Mouse (Mus musculus): ENCODE data around the gene Ephb1. TPM values are rescaled to one million over a fixed set of nuclear protein-coding genes. Genes with fewer than 3 reads are reported as not detected.

Ephb1 gene
- polyA plus RNA-seq, 1 experiment from 2014 or later = 1.0 TPM

DNA sequence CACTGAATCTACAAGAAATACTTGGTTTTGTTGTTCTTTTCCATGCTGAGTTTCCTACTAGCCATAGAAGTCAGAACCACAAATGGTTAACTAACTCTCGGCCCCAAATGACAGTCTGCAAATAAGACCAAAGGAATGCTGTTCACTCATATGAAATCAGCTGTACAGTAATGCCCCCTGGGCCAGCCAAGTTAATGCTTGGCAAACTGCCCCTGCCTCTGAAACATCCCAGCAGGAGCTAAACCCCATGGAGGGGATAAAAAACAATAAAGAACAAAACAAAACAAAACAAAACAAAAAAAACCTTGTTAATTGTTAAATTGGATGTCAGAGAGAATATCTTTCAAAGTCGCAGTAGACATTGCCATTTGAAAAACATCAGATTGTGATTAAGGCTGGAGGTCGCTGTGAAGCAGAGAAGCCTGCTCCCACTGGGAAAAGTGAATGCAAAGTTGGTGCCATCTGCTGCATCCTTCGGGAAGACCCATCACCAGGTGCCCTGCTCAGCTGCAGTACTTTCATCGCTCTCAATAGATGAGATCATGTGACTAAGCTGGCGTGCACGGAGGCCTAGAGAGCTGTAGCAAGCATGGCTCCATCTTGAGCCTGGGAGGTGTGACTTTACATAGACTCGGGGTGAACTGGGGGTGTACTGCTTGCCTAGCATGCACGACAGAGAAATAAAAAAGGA lies 443.2 kb downstream of the Ephb1 start:
- TF ChIP-seq EP300 (optimal IDR thresholded peaks at IDR 0.05) = no peak
- no peak for TF ChIP-seq CTCF (IDR thresholded peaks at IDR 0.05; ENCODE audit: low read depth)
- Histone ChIP-seq H3K4me1 (replicated peaks; ENCODE audit: control insufficient read depth, insufficient read depth) (no peaks in the 10 kb centered on the region), H3K9ac (ENCODE audit: low read length) (no peak overlapping the region), H3K27me3 (ENCODE audit: control insufficient read depth, insufficient read depth, low read length) (no peaks in the 10 kb centered on the region), H3K36me3 (ENCODE audit: control insufficient read depth, insufficient read depth, low read length) (no peaks in the 10 kb centered on the region), H3K27ac (replicated peaks) (no peak overlapping the region), H3K4me2 (replicated peaks; ENCODE audit: low read depth) (no peak overlapping the region), H3K9me3 (ENCODE audit: control insufficient read depth, low read length) (no peaks in the 10 kb centered on the region), H3K4me3 (ENCODE audit: low read depth, low read length) (no peak overlapping the region)
- ATAC-seq (ENCODE audit: low FRiP score, low TSS enrichment) = no peak
- 51% methylated on average over 9 of the region's 9 CpGs for WGBS
- DNase-seq (ENCODE audit: low spot score) = no peak

DNA sequence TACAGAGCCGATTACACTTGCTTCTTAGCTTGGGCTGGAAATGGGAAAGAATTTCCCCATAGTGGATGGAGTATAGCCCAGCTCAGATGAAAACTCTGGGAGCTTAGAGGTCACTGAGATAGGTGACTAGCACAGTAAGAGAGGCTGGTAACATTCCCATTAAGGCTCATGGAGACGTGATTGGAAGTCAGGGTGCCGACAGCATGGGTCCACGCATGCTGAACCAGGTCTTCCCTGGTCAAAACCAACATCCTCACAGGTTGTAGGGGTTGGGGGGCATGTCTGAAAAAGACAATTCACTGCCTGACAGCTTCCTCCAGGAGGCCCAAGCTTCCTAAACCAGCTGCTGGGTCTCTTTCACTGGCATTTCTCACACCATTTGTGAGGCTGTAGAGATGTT lies 445.0 kb downstream of the Ephb1 start:
- no peaks in the 10 kb centered on the region for H3K4me1 ChIP-seq (replicated peaks; ENCODE audit: control insufficient read depth, insufficient read depth)
- no peaks in the 10 kb centered on the region for H3K36me3 ChIP-seq (ENCODE audit: control insufficient read depth, insufficient read depth, low read length)
- H3K9ac ChIP-seq (ENCODE audit: low read length) = no peak overlapping the region
- no peak overlapping the region for H3K4me3 ChIP-seq (ENCODE audit: low read depth, low read length)
- no peak overlapping the region for H3K27ac ChIP-seq (replicated peaks)
- no peaks in the 10 kb centered on the region for H3K27me3 ChIP-seq (ENCODE audit: control insufficient read depth, insufficient read depth, low read length)
- no peak for DNase-seq (ENCODE audit: low spot score)
- no peaks in the 10 kb centered on the region for H3K9me3 ChIP-seq (ENCODE audit: control insufficient read depth, low read length)
- no peak for ATAC-seq (ENCODE audit: low FRiP score, low TSS enrichment)
- TF ChIP-seq CTCF (IDR thresholded peaks at IDR 0.05; ENCODE audit: low read depth) = no peak
- no peak for TF ChIP-seq EP300 (optimal IDR thresholded peaks at IDR 0.05)
- H3K4me2 ChIP-seq (replicated peaks; ENCODE audit: low read depth) = no peak overlapping the region
- WGBS = 75% methylated on average over 4 of the region's 4 CpGs

DNA sequence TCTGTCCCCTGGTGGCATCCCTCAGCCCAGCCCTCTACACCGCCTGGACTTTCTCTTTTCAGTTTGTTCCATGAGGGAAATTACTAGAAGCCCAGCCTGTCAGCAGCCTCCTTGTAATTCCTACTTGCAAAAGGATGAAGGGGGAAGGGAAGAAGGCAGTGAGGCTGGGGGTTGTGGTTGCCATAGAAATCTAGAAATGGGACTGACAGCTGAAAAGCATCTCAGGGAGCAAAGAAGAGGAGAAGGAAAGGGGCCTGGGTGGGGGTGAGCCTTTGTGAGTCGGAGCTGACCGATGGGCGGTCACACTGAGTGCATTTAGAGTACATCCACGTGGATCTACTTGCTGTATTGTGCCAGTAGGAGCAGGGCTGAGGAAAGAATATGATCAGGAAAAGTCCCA lies 445.6 kb downstream of the Ephb1 start:
- ATAC-seq (ENCODE audit: low FRiP score, low TSS enrichment) (no peak), DNase-seq (ENCODE audit: low spot score) (no peak)
- Histone ChIP-seq H3K9me3 (ENCODE audit: control insufficient read depth, low read length) (no peaks in the 10 kb centered on the region), H3K4me3 (ENCODE audit: low read depth, low read length) (no peak overlapping the region), H3K27me3 (ENCODE audit: control insufficient read depth, insufficient read depth, low read length) (no peaks in the 10 kb centered on the region), H3K9ac (ENCODE audit: low read length) (no peak overlapping the region), H3K36me3 (ENCODE audit: control insufficient read depth, insufficient read depth, low read length) (no peaks in the 10 kb centered on the region), H3K4me2 (replicated peaks; ENCODE audit: low read depth) (no peak overlapping the region), H3K4me1 (replicated peaks; ENCODE audit: control insufficient read depth, insufficient read depth) (no peaks in the 10 kb centered on the region), H3K27ac (replicated peaks) (no peak overlapping the region)
- WGBS = 51% methylated on average over 5 of the region's 5 CpGs
- no peak for TF ChIP-seq CTCF (IDR thresholded peaks at IDR 0.05; ENCODE audit: low read depth)
- TF ChIP-seq EP300 (optimal IDR thresholded peaks at IDR 0.05) = no peak

DNA sequence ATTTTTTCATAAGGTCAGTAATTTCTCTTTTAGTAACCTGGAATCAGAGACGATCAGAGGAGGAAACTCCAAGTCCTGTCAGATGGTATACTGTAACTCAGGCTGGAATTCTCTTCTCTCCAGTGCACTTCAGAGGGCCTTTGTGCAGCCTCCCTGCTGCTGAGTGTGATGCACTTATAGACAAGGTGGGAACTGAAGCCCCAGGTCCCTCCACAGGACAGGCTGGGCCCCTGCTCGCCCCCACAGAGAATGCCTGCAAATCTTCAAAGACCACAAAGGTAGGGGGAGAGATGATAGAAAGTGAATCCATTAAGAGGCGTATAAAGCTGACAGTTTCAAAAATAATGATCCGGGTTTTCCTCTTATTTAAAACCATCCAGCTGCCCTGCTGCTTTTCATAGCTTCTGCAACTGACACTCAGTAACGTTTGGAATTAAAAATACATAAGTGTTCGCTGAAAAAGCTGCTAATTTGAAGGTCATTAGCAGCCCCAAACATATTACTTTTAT lies 446.7 kb downstream of the Ephb1 start:
- no peaks in the 10 kb centered on the region for H3K9me3 ChIP-seq (ENCODE audit: control insufficient read depth, low read length)
- no peak for ATAC-seq (ENCODE audit: low FRiP score, low TSS enrichment)
- H3K27me3 ChIP-seq (ENCODE audit: control insufficient read depth, insufficient read depth, low read length) = no peaks in the 10 kb centered on the region
- TF ChIP-seq CTCF (IDR thresholded peaks at IDR 0.05; ENCODE audit: low read depth) (no peak), EP300 (optimal IDR thresholded peaks at IDR 0.05) (no peak)
- H3K4me1 ChIP-seq (replicated peaks; ENCODE audit: control insufficient read depth, insufficient read depth) = no peaks in the 10 kb centered on the region
- H3K4me2 ChIP-seq (replicated peaks; ENCODE audit: low read depth) = no peak overlapping the region
- H3K36me3 ChIP-seq (ENCODE audit: control insufficient read depth, insufficient read depth, low read length) = no peaks in the 10 kb centered on the region
- H3K4me3 ChIP-seq (ENCODE audit: low read depth, low read length) = no peak overlapping the region
- H3K9ac ChIP-seq (ENCODE audit: low read length) = no peak overlapping the region
- 44% methylated on average over 6 of the region's 6 CpGs for WGBS
- H3K27ac ChIP-seq (replicated peaks) = no peak overlapping the region
- DNase-seq (ENCODE audit: low spot score) = no peak

DNA sequence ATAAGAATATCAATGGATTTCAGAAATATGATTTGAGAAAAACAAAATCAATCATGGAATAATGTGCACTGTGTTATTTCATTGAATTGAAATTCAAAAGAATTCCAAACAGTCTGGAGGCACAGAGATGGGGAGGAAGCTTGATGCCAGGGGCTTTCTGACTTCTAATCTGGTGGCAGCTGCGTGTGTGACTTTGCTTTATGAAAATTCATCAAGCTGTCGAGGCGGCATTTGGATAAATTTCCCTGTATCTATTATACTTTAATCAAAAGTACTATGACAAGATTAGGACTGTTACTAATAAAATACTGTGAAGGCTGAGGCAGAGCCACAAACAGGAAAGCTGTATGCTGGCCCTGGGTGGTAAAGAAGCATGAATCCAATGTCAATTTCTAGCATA lies 451.1 kb downstream of the Ephb1 start:
- no peaks in the 10 kb centered on the region for H3K9me3 ChIP-seq (ENCODE audit: control insufficient read depth, low read length)
- DNase-seq (ENCODE audit: low spot score) = no peak
- ATAC-seq (ENCODE audit: low FRiP score, low TSS enrichment) = no peak
- no peaks in the 10 kb centered on the region for H3K4me1 ChIP-seq (replicated peaks; ENCODE audit: control insufficient read depth, insufficient read depth)
- H3K4me3 ChIP-seq (ENCODE audit: low read depth, low read length) = no peak overlapping the region
- WGBS = 70% methylated on average over 3 of the region's 3 CpGs
- H3K27ac ChIP-seq (replicated peaks) = no peak overlapping the region
- no peaks in the 10 kb centered on the region for H3K36me3 ChIP-seq (ENCODE audit: control insufficient read depth, insufficient read depth, low read length)
- H3K4me2 ChIP-seq (replicated peaks; ENCODE audit: low read depth) = no peak overlapping the region
- no peak for TF ChIP-seq EP300 (optimal IDR thresholded peaks at IDR 0.05)
- no peak for TF ChIP-seq CTCF (IDR thresholded peaks at IDR 0.05; ENCODE audit: low read depth)
- H3K27me3 ChIP-seq (ENCODE audit: control insufficient read depth, insufficient read depth, low read length) = no peaks in the 10 kb centered on the region
- H3K9ac ChIP-seq (ENCODE audit: low read length) = no peak overlapping the region

DNA sequence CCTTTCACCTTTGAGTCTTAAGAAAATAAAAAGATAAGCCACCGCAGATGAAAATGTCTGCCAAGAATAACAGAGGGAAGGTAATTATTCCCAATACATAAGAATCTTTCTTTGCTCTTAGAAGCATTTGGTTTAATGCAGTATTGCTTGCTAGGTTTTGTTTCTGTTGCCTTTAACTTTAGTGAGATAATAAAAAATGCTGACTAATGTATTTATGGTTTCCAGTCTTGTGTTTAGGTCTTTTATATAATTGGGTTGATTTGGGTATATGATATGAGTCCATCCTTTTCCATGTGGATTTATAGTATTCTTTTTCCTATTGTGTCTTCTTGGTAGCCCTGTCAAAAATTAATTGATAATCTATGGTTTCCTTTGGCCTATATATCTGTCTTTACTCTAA lies 456.6 kb downstream of the Ephb1 start:
- H3K27me3 ChIP-seq (ENCODE audit: control insufficient read depth, insufficient read depth, low read length) = no peaks in the 10 kb centered on the region
- H3K4me3 ChIP-seq (ENCODE audit: low read depth, low read length) = no peak overlapping the region
- no peak for ATAC-seq (ENCODE audit: low FRiP score, low TSS enrichment)
- H3K4me1 ChIP-seq (replicated peaks; ENCODE audit: control insufficient read depth, insufficient read depth) = no peaks in the 10 kb centered on the region
- H3K4me2 ChIP-seq (replicated peaks; ENCODE audit: low read depth) = no peak overlapping the region
- H3K9me3 ChIP-seq (ENCODE audit: control insufficient read depth, low read length) = no peaks in the 10 kb centered on the region
- 83% methylated on average over 1 of the region's 1 CpGs for WGBS
- no peak for DNase-seq (ENCODE audit: low spot score)
- H3K9ac ChIP-seq (ENCODE audit: low read length) = no peak overlapping the region
- H3K27ac ChIP-seq (replicated peaks) = no peak overlapping the region
- TF ChIP-seq CTCF (IDR thresholded peaks at IDR 0.05; ENCODE audit: low read depth) = no peak
- TF ChIP-seq EP300 (optimal IDR thresholded peaks at IDR 0.05) = no peak
- H3K36me3 ChIP-seq (ENCODE audit: control insufficient read depth, insufficient read depth, low read length) = no peaks in the 10 kb centered on the region
